Mouse (Mus musculus): ENCODE measurements around the gene Tsen2.

DNA sequence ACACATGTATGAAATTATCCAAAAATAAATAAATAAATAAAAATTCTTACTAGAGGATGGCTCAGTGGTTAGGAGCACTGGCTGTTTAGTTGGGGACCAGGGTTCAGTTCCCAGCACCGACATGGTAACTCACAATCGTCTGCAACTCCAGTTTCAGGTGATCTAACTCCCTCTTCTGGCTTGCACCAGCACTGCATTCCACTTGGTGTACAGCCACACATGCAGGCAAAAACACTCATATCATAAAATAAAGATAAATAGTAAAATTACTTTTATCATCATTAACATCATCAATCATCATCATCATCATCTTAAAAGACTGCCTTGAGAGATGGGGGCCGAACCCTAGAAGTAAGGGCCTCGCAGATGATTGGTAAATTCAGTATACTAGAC, 56.9 kb downstream of the Tsen2 start:
- TF ChIP-seq CTCF (IDR thresholded peaks at IDR 0.05; ENCODE audit: extremely low read depth, insufficient read depth, insufficient read length, insufficient replicate concordance) (no peak), POLR2A (IDR thresholded peaks at IDR 0.05; ENCODE audit: low read depth, low read length) (no peak)

Data from spleen, adult 2 months (tissue).